Mouse (Mus musculus): Measurements from ENCODE around the gene Crot. TPM values are rescaled to one million over a fixed set of nuclear protein-coding genes. Genes with fewer than 3 reads are reported as not detected.
A peak's percentile ranks its signal among the peaks of the same experiment; 100 is the strongest.

Gene Crot
- 37.2 and 48.9 TPM in 2 replicates for polyA plus RNA-seq (2014; fragmentation: Nextera tagmentation; extraction: Ambion mirVana)

- Histone ChIP-seq H3K36me3 (ENCODE audit: control insufficient read depth, insufficient read depth, low read length) (peaks cover 4% of the 10 kb centered on the region; the same call in 1 of the 2 replicates), H3K27ac (ENCODE audit: low read depth, low read length) (peak within 1 kb of the TSS; percentile 83), H3K4me2 (replicated peaks; ENCODE audit: low read depth, low read length) (peak within 1 kb of the TSS; percentile 66), H3K4me1 (ENCODE audit: control insufficient read depth, insufficient read depth, low read length) (no peaks in the 10 kb centered on the region), H3K9ac (ENCODE audit: low read depth, low read length) (peak within 1 kb of the TSS; percentile 74), H3K9me3 (ENCODE audit: control insufficient read depth, low read length) (no peaks in the 10 kb centered on the region), H3K27me3 (ENCODE audit: control insufficient read depth, insufficient read depth, low read length) (no peaks in the 10 kb centered on the region), H3K4me3 (ENCODE audit: low read length) (peak within 1 kb of the TSS; percentile 74)
- peak; percentile 100 for ATAC-seq (ENCODE audit: low FRiP score, low TSS enrichment)
- 0% methylated on average over 45 of the region's 57 CpGs for WGBS
These were observed at the start of gene Crot for GRCm38 (mm10) chr5:8996686-8997512. Crot (minus strand) TSS chr5:8997324.

- ATAC-seq (ENCODE audit: low FRiP score, low TSS enrichment) = no peak
- H3K27ac ChIP-seq (ENCODE audit: low read depth, low read length) = no peak overlapping the region
- 68% methylated on average over 8 of the region's 8 CpGs for WGBS
- H3K4me3 ChIP-seq (ENCODE audit: low read length) = no peak overlapping the region
- H3K4me2 ChIP-seq (replicated peaks; ENCODE audit: low read depth, low read length) = no peak overlapping the region
- no peaks in the 10 kb centered on the region for H3K27me3 ChIP-seq (ENCODE audit: control insufficient read depth, insufficient read depth, low read length)
- no peaks in the 10 kb centered on the region for H3K36me3 ChIP-seq (ENCODE audit: control insufficient read depth, insufficient read depth, low read length)
- H3K9me3 ChIP-seq (ENCODE audit: control insufficient read depth, low read length) = no peaks in the 10 kb centered on the region
- H3K4me1 ChIP-seq (ENCODE audit: control insufficient read depth, insufficient read depth, low read length) = no peaks in the 10 kb centered on the region
- H3K9ac ChIP-seq (ENCODE audit: low read depth, low read length) = no peak overlapping the region
These were observed 48.8 kb upstream of the Crot start for GRCm38 (mm10) chr5:9045904-9046303.

GRCm38 (mm10) chr5:9044821-9045220 lies 47.7 kb upstream of the Crot start:
- H3K36me3 ChIP-seq (ENCODE audit: control insufficient read depth, insufficient read depth, low read length) = no peaks in the 10 kb centered on the region
- H3K4me2 ChIP-seq (replicated peaks; ENCODE audit: low read depth, low read length) = no peak overlapping the region
- no peak overlapping the region for H3K9ac ChIP-seq (ENCODE audit: low read depth, low read length)
- H3K9me3 ChIP-seq (ENCODE audit: control insufficient read depth, low read length) = no peaks in the 10 kb centered on the region
- H3K27me3 ChIP-seq (ENCODE audit: control insufficient read depth, insufficient read depth, low read length) = no peaks in the 10 kb centered on the region
- no peak overlapping the region for H3K27ac ChIP-seq (ENCODE audit: low read depth, low read length)
- H3K4me1 ChIP-seq (ENCODE audit: control insufficient read depth, insufficient read depth, low read length) = no peaks in the 10 kb centered on the region
- 40% methylated on average over 2 of the region's 2 CpGs for WGBS
- no peak for ATAC-seq (ENCODE audit: low FRiP score, low TSS enrichment)
- no peak overlapping the region for H3K4me3 ChIP-seq (ENCODE audit: low read length)

GRCm38 (mm10) chr5:9043582-9044267 lies 46.6 kb upstream of the Crot start:
- no peak overlapping the region for H3K4me3 ChIP-seq (ENCODE audit: low read length)
- no peak for ATAC-seq (ENCODE audit: low FRiP score, low TSS enrichment)
- 76% methylated on average over 8 of the region's 8 CpGs for WGBS
- H3K36me3 ChIP-seq (ENCODE audit: control insufficient read depth, insufficient read depth, low read length) = no peaks in the 10 kb centered on the region
- H3K9me3 ChIP-seq (ENCODE audit: control insufficient read depth, low read length) = no peaks in the 10 kb centered on the region
- H3K27ac ChIP-seq (ENCODE audit: low read depth, low read length) = no peak overlapping the region
- H3K4me2 ChIP-seq (replicated peaks; ENCODE audit: low read depth, low read length) = no peak overlapping the region
- no peaks in the 10 kb centered on the region for H3K27me3 ChIP-seq (ENCODE audit: control insufficient read depth, insufficient read depth, low read length)
- H3K9ac ChIP-seq (ENCODE audit: low read depth, low read length) = no peak overlapping the region
- H3K4me1 ChIP-seq (ENCODE audit: control insufficient read depth, insufficient read depth, low read length) = no peaks in the 10 kb centered on the region

- no peak for ATAC-seq (ENCODE audit: low FRiP score, low TSS enrichment)
- Histone ChIP-seq H3K4me2 (replicated peaks; ENCODE audit: low read depth, low read length) (no peak overlapping the region), H3K27ac (ENCODE audit: low read depth, low read length) (no peak overlapping the region), H3K4me3 (ENCODE audit: low read length) (no peak overlapping the region), H3K9me3 (ENCODE audit: control insufficient read depth, low read length) (no peaks in the 10 kb centered on the region), H3K9ac (ENCODE audit: low read depth, low read length) (no peak overlapping the region), H3K27me3 (ENCODE audit: control insufficient read depth, insufficient read depth, low read length) (no peaks in the 10 kb centered on the region), H3K36me3 (ENCODE audit: control insufficient read depth, insufficient read depth, low read length) (no peaks in the 10 kb centered on the region), H3K4me1 (ENCODE audit: control insufficient read depth, insufficient read depth, low read length) (no peaks in the 10 kb centered on the region)
- 86% methylated on average over 10 of the region's 10 CpGs for WGBS
These were observed 45.7 kb upstream of the Crot start for GRCm38 (mm10) chr5:9042721-9043416.

GRCm38 (mm10) chr5:9040665-9041215 lies 43.6 kb upstream of the Crot start:
- Histone ChIP-seq H3K4me2 (replicated peaks; ENCODE audit: low read depth, low read length) (no peak overlapping the region), H3K27me3 (ENCODE audit: control insufficient read depth, insufficient read depth, low read length) (no peaks in the 10 kb centered on the region), H3K36me3 (ENCODE audit: control insufficient read depth, insufficient read depth, low read length) (no peaks in the 10 kb centered on the region), H3K4me1 (ENCODE audit: control insufficient read depth, insufficient read depth, low read length) (no peaks in the 10 kb centered on the region), H3K4me3 (ENCODE audit: low read length) (no peak overlapping the region), H3K9me3 (ENCODE audit: control insufficient read depth, low read length) (no peaks in the 10 kb centered on the region), H3K9ac (ENCODE audit: low read depth, low read length) (no peak overlapping the region), H3K27ac (ENCODE audit: low read depth, low read length) (no peak overlapping the region)
- WGBS = 87% methylated on average over 3 of the region's 3 CpGs
- ATAC-seq (ENCODE audit: low FRiP score, low TSS enrichment) = no peak

GRCm38 (mm10) chr5:9039978-9040377 lies 42.9 kb upstream of the Crot start:
- Histone ChIP-seq H3K4me1 (ENCODE audit: control insufficient read depth, insufficient read depth, low read length) (no peaks in the 10 kb centered on the region), H3K27me3 (ENCODE audit: control insufficient read depth, insufficient read depth, low read length) (no peaks in the 10 kb centered on the region), H3K27ac (ENCODE audit: low read depth, low read length) (no peak overlapping the region), H3K4me3 (ENCODE audit: low read length) (no peak overlapping the region), H3K36me3 (ENCODE audit: control insufficient read depth, insufficient read depth, low read length) (no peaks in the 10 kb centered on the region), H3K9ac (ENCODE audit: low read depth, low read length) (no peak overlapping the region), H3K9me3 (ENCODE audit: control insufficient read depth, low read length) (no peaks in the 10 kb centered on the region), H3K4me2 (replicated peaks; ENCODE audit: low read depth, low read length) (no peak overlapping the region)
- WGBS = 73% methylated on average over 7 of the region's 7 CpGs
- no peak for ATAC-seq (ENCODE audit: low FRiP score, low TSS enrichment)

- no peaks in the 10 kb centered on the region for H3K9me3 ChIP-seq (ENCODE audit: control insufficient read depth, low read length)
- 72% methylated on average over 4 of the region's 4 CpGs for WGBS
- H3K36me3 ChIP-seq (ENCODE audit: control insufficient read depth, insufficient read depth, low read length) = no peaks in the 10 kb centered on the region
- no peak overlapping the region for H3K9ac ChIP-seq (ENCODE audit: low read depth, low read length)
- no peak for ATAC-seq (ENCODE audit: low FRiP score, low TSS enrichment)
- H3K27me3 ChIP-seq (ENCODE audit: control insufficient read depth, insufficient read depth, low read length) = no peaks in the 10 kb centered on the region
- no peaks in the 10 kb centered on the region for H3K4me1 ChIP-seq (ENCODE audit: control insufficient read depth, insufficient read depth, low read length)
- no peak overlapping the region for H3K27ac ChIP-seq (ENCODE audit: low read depth, low read length)
- no peak overlapping the region for H3K4me3 ChIP-seq (ENCODE audit: low read length)
- H3K4me2 ChIP-seq (replicated peaks; ENCODE audit: low read depth, low read length) = no peak overlapping the region
These were observed 40.2 kb upstream of the Crot start for GRCm38 (mm10) chr5:9037292-9037691.
